Mouse (Mus musculus): ENCODE results near the gene Olfr1030. TPM values are rescaled to one million over a fixed set of nuclear protein-coding genes. Genes with fewer than 3 reads are reported as not detected.
"Not testable (repeated sequence)": the region's sequence is repeated elsewhere in the genome, so short reads cannot be mapped to it uniquely, and the experiment has no call there.

The Olfr1030 gene
- polyA plus RNA-seq (2012; rRNA removed): not detected in 2 replicates
- not detected in 2 replicates for polyA plus RNA-seq (2014; fragmentation: Nextera tagmentation; extraction: Ambion mirVana)

DNA sequence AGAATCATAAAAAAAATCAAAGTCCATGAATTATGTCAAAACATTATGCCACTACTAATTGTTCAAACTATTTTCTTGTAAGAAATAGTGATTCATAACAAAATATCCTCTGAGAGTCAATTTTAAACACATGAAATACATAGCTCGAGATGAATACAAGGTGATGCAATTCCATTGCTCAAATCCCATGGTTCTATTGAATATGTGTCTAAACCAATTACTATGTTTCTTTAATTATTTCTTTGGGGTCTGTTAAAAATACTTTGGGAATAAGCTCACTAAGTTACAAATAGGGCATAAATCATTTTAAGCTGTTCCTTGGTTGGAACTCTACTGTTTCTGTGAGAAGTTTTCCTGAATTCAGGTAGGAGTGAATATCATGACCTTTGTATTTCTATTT lies at the start of gene Olfr1030:
Gene Olfr1030, plus strand, starts transcription at position 301 of the 400 bp plus-strand sequence.
- no peaks in the 10 kb centered on the region for H3K4me1 ChIP-seq (ENCODE audit: control insufficient read depth, insufficient read depth, low read length)
- H3K9me3 ChIP-seq (ENCODE audit: control insufficient read depth, low read length): no peaks in the 10 kb centered on the region
- DNase-seq (ENCODE audit: low spot score) (no peak), ATAC-seq (ENCODE audit: low FRiP score, low read depth) (no peak)
- H3K27me3 ChIP-seq (ENCODE audit: control insufficient read depth, insufficient read depth, low read length): no peaks in the 10 kb centered on the region
- H3K27ac ChIP-seq (replicated peaks; ENCODE audit: low read depth, low read length): no peak within 1 kb of the TSS
- no peak for TF ChIP-seq POLR2A (IDR thresholded peaks at IDR 0.05; ENCODE audit: borderline replicate concordance, extremely low read depth, insufficient read depth, insufficient read length)
- no peak within 1 kb of the TSS for H3K4me2 ChIP-seq (replicated peaks; ENCODE audit: low read depth, low read length, severe bottlenecking)
- H3K4me3 ChIP-seq (replicated peaks; ENCODE audit: low read length): no peak within 1 kb of the TSS
- 57% methylated on average over 1 of the region's 1 CpGs for WGBS
- no peaks in the 10 kb centered on the region for H3K36me3 ChIP-seq (ENCODE audit: control insufficient read depth, insufficient read depth, low read length)
- no peak within 1 kb of the TSS for H3K9ac ChIP-seq (ENCODE audit: low read depth, low read length, severe bottlenecking)

DNA sequence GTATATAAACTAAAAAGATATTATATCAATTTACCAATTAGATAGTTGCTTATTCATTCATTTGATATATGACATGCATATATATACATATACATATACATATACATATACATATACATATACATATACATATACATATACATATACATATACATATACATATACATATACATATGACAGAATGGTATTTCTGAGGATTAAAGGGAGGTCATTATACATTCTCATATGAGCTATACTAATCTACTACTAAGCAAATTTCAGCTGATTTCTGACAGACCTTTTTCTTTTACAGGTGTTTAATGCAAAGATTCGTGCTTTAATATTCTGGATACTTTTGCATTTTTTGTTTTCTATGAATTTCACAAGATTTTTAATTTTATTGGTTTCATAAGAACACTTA lies 28.9 kb upstream of the Olfr1030 start, which contains the start of gene Olfr1028:
Gene Olfr1028, plus strand, starts transcription at position 301 of the 400 bp plus-strand sequence.
- H3K4me3 ChIP-seq (replicated peaks; ENCODE audit: low read length): no peak within 1 kb of the TSS
- H3K27ac ChIP-seq (replicated peaks; ENCODE audit: low read depth, low read length): no peak within 1 kb of the TSS
- H3K9me3 ChIP-seq (ENCODE audit: control insufficient read depth, low read length): no peaks in the 10 kb centered on the region
- H3K9ac ChIP-seq (ENCODE audit: low read depth, low read length, severe bottlenecking): no peak within 1 kb of the TSS
- no peak for TF ChIP-seq POLR2A (IDR thresholded peaks at IDR 0.05; ENCODE audit: borderline replicate concordance, extremely low read depth, insufficient read depth, insufficient read length)
- WGBS: 72% methylated on average over 1 of the region's 1 CpGs
- H3K4me2 ChIP-seq (replicated peaks; ENCODE audit: low read depth, low read length, severe bottlenecking): no peak within 1 kb of the TSS
- H3K4me1 ChIP-seq (ENCODE audit: control insufficient read depth, insufficient read depth, low read length): no peaks in the 10 kb centered on the region
- no peaks in the 10 kb centered on the region for H3K36me3 ChIP-seq (ENCODE audit: control insufficient read depth, insufficient read depth, low read length)
- H3K27me3 ChIP-seq (ENCODE audit: control insufficient read depth, insufficient read depth, low read length): no peaks in the 10 kb centered on the region
- DNase-seq (ENCODE audit: low spot score) (no peak), ATAC-seq (ENCODE audit: low FRiP score, low read depth) (no peak)

DNA sequence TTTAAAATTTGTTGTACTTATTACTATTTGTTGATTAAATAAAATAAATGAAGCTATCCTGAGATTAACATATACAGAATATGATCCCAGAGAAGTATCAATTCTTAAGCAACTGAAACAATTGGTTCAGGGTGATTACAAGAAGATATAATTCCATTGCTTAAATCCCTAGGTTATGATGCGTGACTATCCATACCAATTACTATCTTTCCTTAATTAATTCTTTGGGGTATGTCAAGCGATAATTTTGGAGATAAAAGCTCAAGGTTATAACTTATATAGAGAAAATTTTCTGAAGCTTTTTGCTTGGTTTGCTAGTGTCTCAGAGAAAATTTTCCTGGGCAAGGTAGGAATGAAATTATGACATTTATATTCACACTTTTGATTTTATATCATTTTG lies 5.5 kb upstream of the Olfr1030 start, which contains the start of gene Olfr1029:
Gene Olfr1029, plus strand, starts transcription at position 301 of the 400 bp plus-strand sequence.
- ATAC-seq (ENCODE audit: low FRiP score, low read depth): no peak
- Histone ChIP-seq H3K27me3 (ENCODE audit: control insufficient read depth, insufficient read depth, low read length) (no peaks in the 10 kb centered on the region), H3K4me2 (replicated peaks; ENCODE audit: low read depth, low read length, severe bottlenecking) (no peak within 1 kb of the TSS), H3K27ac (replicated peaks; ENCODE audit: low read depth, low read length) (no peak within 1 kb of the TSS), H3K9ac (ENCODE audit: low read depth, low read length, severe bottlenecking) (no peak within 1 kb of the TSS), H3K9me3 (ENCODE audit: control insufficient read depth, low read length) (no peaks in the 10 kb centered on the region), H3K4me1 (ENCODE audit: control insufficient read depth, insufficient read depth, low read length) (no peaks in the 10 kb centered on the region), H3K36me3 (ENCODE audit: control insufficient read depth, insufficient read depth, low read length) (no peaks in the 10 kb centered on the region), H3K4me3 (replicated peaks; ENCODE audit: low read length) (no peak within 1 kb of the TSS)
- no peak for DNase-seq (ENCODE audit: low spot score)
- WGBS: 89% methylated on average over 2 of the region's 2 CpGs
- no peak for TF ChIP-seq POLR2A (IDR thresholded peaks at IDR 0.05; ENCODE audit: borderline replicate concordance, extremely low read depth, insufficient read depth, insufficient read length)

DNA sequence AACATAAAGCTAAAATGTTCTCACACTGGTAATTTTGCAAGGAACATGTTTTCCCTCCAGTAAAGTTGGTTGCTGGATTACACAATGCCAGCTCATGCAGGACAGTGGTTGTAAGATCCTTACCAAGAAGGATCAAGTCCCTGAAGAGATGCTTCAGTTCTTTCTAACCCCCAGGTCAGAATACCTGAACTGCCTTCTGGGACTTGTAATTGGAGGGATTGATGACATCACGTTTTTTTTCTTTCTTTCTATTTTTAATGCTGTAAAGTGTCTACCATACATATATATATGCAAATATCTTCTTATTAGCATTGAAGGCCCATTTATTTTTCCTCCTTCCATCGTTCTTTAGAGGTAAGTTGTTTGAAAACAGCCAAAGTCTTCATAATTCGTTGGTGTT lies 10.9 kb downstream of the Olfr1030 start, which contains the start of gene Olfr1031:
Gene Olfr1031, plus strand, starts transcription at position 301 of the 400 bp plus-strand sequence.
- no peaks in the 10 kb centered on the region for H3K4me1 ChIP-seq (ENCODE audit: control insufficient read depth, insufficient read depth, low read length)
- 57% methylated on average over 3 of the region's 3 CpGs for WGBS
- ATAC-seq (ENCODE audit: low FRiP score, low read depth): no peak
- no peaks in the 10 kb centered on the region for H3K27me3 ChIP-seq (ENCODE audit: control insufficient read depth, insufficient read depth, low read length)
- H3K36me3 ChIP-seq (ENCODE audit: control insufficient read depth, insufficient read depth, low read length): no peaks in the 10 kb centered on the region
- H3K9ac ChIP-seq (ENCODE audit: low read depth, low read length, severe bottlenecking): no peak within 1 kb of the TSS
- TF ChIP-seq POLR2A (IDR thresholded peaks at IDR 0.05; ENCODE audit: borderline replicate concordance, extremely low read depth, insufficient read depth, insufficient read length): no peak
- H3K4me3 ChIP-seq (replicated peaks; ENCODE audit: low read length): no peak within 1 kb of the TSS
- H3K4me2 ChIP-seq (replicated peaks; ENCODE audit: low read depth, low read length, severe bottlenecking): no peak within 1 kb of the TSS
- H3K27ac ChIP-seq (replicated peaks; ENCODE audit: low read depth, low read length): no peak within 1 kb of the TSS
- H3K9me3 ChIP-seq (ENCODE audit: control insufficient read depth, low read length): no peaks in the 10 kb centered on the region
- no peak for DNase-seq (ENCODE audit: low spot score)

DNA sequence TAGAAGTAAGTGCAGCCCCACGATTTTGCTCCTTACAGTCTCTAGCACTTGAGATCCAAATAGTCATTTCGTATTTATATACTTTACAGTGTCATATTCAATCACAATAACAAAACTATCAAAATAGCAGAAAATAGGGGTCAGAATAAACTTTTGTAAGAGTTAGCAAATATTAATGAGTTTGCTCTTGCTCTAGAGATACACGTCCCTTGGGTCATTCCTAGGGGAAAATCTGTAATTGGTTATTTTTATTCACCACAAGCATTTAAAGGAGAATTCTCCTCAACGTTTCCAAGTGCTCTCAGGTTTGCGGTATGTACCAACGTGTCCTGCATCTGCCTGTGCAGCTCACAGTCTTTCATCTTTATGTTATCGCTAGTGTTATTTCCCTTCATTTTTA lies 26.2 kb downstream of the Olfr1030 start, which contains the start of gene Olfr1032:
Gene Olfr1032, plus strand, starts transcription at position 301 of the 400 bp plus-strand sequence.
- TF ChIP-seq POLR2A (IDR thresholded peaks at IDR 0.05; ENCODE audit: borderline replicate concordance, extremely low read depth, insufficient read depth, insufficient read length): no peak
- Histone ChIP-seq H3K9ac (ENCODE audit: low read depth, low read length, severe bottlenecking) (no peak within 1 kb of the TSS), H3K36me3 (ENCODE audit: control insufficient read depth, insufficient read depth, low read length) (no peaks in the 10 kb centered on the region), H3K9me3 (ENCODE audit: control insufficient read depth, low read length) (no peaks in the 10 kb centered on the region), H3K4me2 (replicated peaks; ENCODE audit: low read depth, low read length, severe bottlenecking) (no peak within 1 kb of the TSS), H3K27ac (replicated peaks; ENCODE audit: low read depth, low read length) (no peak within 1 kb of the TSS), H3K4me1 (ENCODE audit: control insufficient read depth, insufficient read depth, low read length) (no peaks in the 10 kb centered on the region), H3K4me3 (replicated peaks; ENCODE audit: low read length) (no peak within 1 kb of the TSS), H3K27me3 (ENCODE audit: control insufficient read depth, insufficient read depth, low read length) (no peaks in the 10 kb centered on the region)
- WGBS: 77% methylated on average over 7 of the region's 7 CpGs
- DNase-seq (ENCODE audit: low spot score): no peak
- ATAC-seq (ENCODE audit: low FRiP score, low read depth): no peak

DNA sequence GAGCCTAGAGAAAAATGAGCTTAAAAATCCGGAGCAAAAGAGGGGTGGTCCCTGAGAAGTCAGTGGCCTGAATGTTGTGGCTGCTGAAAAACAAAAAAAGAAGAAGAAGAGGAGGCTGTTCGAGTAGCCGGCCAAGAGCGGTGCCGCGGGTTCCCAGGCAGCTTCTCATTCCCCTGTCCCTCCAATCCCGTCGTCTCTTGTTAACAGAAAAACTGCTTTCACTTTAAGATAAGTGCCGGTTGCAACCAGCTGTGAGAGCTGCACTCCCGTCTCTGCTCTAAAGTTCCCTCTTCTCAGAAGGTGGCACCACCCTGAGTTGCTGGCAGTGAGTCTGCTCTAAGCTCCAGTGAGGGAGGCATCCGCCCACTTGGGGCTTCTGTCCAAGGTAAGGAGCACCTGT lies 41.3 kb downstream of the Olfr1030 start, which contains the start of gene Olfr1033:
Gene Olfr1033, plus strand, starts transcription at position 228 of the 400 bp plus-strand sequence.
- Histone ChIP-seq H3K9ac (ENCODE audit: low read depth, low read length, severe bottlenecking) (peak within 1 kb of the TSS; percentile 44; the same call in 1 of the 2 replicates), H3K4me3 (replicated peaks; ENCODE audit: low read length) (peak within 1 kb of the TSS; percentile 26), H3K4me2 (replicated peaks; ENCODE audit: low read depth, low read length, severe bottlenecking) (peak within 1 kb of the TSS; percentile 41)
- H3K36me3 ChIP-seq (ENCODE audit: control insufficient read depth, insufficient read depth, low read length); ATAC-seq (ENCODE audit: low FRiP score, low read depth); H3K4me1 ChIP-seq (ENCODE audit: control insufficient read depth, insufficient read depth, low read length); H3K9me3 ChIP-seq (ENCODE audit: control insufficient read depth, low read length); H3K27me3 ChIP-seq (ENCODE audit: control insufficient read depth, insufficient read depth, low read length); H3K27ac ChIP-seq (replicated peaks; ENCODE audit: low read depth, low read length): not testable (repeated sequence)
- DNase-seq (ENCODE audit: low spot score): peak; percentile 21
- WGBS: 1% methylated on average over 10 of the region's 11 CpGs

DNA sequence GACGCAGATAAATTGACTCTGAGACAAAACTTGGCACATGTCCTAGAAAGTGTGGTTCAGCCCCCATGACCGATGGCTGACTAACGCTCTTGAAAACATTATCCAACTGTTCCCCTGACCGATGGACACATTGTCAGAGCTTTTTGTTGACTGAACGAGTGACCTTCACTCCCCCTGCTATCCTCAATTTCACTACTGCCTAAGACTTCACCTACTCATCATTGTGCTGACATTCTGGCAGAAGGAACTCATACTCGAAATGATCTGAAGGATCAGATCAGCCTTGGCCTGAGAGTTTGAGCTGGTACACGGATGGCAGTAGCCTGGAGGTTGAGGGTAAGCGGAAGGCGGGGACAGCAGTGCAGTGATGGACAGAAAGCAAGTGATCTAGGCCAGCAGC lies 42.4 kb downstream of the Olfr1030 start:
- H3K27ac ChIP-seq (replicated peaks; ENCODE audit: low read depth, low read length); H3K9ac ChIP-seq (ENCODE audit: low read depth, low read length, severe bottlenecking); H3K27me3 ChIP-seq (ENCODE audit: control insufficient read depth, insufficient read depth, low read length); ATAC-seq (ENCODE audit: low FRiP score, low read depth); H3K36me3 ChIP-seq (ENCODE audit: control insufficient read depth, insufficient read depth, low read length); H3K4me3 ChIP-seq (replicated peaks; ENCODE audit: low read length); DNase-seq (ENCODE audit: low spot score); H3K4me1 ChIP-seq (ENCODE audit: control insufficient read depth, insufficient read depth, low read length); H3K4me2 ChIP-seq (replicated peaks; ENCODE audit: low read depth, low read length, severe bottlenecking); H3K9me3 ChIP-seq (ENCODE audit: control insufficient read depth, low read length): not testable (repeated sequence)
- WGBS: 96% methylated on average over 3 of the region's 9 CpGs

All from limb, embryonic 14.5 days (tissue).